Mouse (Mus musculus): ENCODE data around the gene Schip1. TPM values are rescaled to one million over a fixed set of nuclear protein-coding genes. Genes with fewer than 3 reads are reported as not detected.

Gene Schip1
- polyA plus RNA-seq, 1 experiment from 2014 or later = 108 TPM

DNA sequence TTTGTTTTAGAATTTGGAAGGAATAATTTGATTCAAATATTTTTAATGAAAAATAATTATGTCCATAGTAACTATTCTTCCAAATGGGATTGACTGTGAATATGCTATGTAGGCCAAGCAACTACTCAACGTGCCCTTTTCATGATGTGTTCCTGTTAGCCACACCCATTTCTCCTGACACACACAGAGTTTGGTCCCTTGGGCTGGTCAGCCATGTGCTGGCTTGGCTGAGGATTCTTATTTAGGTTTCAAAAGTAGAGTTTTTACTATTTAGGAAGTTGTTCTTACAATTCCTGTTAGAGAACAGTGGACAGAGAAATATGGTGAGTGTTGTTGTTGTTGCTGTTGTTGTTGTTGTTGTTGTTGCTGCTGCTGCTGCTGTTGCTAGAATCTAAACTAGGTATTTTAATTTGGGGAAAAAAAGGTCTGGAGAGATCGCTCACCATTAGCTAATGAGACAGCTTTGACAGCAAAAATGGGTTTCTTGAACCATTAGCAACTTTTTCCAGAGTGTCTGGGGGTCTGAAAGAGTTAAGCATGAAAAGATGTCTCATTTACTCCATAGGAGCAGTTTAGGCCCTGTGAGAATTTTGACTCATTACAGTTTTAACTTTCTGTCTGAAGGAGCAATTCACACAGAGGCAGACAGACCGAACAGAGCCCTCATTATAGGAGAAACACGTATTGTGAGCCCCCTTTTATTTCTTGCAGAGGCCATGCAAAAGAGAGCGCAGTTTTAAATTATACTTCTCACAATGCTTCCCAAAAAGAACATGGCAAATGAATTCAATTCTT is 74.4 kb downstream of the Schip1 start:
- Histone ChIP-seq H3K4me1 (peaks cover 3% of the 10 kb centered on the region; the same call in 1 of the 2 replicates), H3K27me3 (no peaks in the 10 kb centered on the region), H3K9ac (replicated peaks) (no peak overlapping the region), H3K36me3 (no peaks in the 10 kb centered on the region), H3K27ac (replicated peaks) (no peak overlapping the region), H3K9me3 (no peaks in the 10 kb centered on the region), H3K4me3 (no peak overlapping the region), H3K4me2 (replicated peaks) (no peak overlapping the region)
- ATAC-seq (ENCODE audit: low FRiP score, low read depth) = no peak
- WGBS = 61% methylated on average over 5 of the region's 5 CpGs

DNA sequence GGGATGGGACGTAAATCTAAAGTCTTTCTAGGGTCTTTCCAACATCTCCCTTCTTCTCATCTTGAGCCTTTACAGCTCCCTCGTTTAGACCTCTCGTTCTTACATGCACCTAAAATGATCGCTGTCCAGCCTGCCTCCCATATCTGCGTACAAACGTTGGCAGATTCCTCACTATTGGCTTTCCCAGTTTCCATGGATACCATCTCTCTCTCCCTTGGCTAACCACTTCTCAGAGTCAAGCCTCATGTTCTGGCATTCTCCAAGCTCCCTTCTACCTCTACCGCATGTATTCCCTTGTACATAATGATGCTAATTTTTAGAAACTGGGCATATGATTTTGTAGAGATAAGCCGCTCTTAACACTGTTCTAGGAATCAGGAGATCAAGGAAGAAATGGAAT is 86.1 kb downstream of the Schip1 start:
- Histone ChIP-seq H3K36me3 (no peaks in the 10 kb centered on the region), H3K9ac (replicated peaks) (no peak overlapping the region), H3K4me2 (replicated peaks) (no peak overlapping the region), H3K27ac (replicated peaks) (no peak overlapping the region), H3K27me3 (no peaks in the 10 kb centered on the region), H3K4me1 (no peaks in the 10 kb centered on the region), H3K4me3 (no peak overlapping the region), H3K9me3 (no peaks in the 10 kb centered on the region)
- WGBS = 79% methylated on average over 8 of the region's 8 CpGs
- ATAC-seq (ENCODE audit: low FRiP score, low read depth) = no peak

DNA sequence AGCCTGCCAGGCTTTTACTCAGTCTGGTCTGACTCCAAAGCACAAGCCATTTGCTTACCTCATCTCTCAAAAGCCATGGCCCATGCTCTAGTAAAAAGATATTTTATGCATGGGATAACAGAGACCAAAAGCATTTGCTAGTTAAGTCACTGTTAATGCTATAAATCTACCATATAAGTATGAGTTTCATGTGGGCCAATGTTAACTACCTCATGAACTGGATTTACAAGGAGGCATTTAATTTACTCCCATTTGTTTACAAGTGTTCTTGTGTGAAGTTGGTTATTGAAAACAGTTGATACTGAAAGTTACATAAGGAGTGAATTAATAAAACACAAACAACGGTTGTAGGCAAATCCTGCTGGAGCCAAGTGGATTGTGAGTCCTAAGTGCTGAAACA is 95.6 kb downstream of the Schip1 start:
- Histone ChIP-seq H3K9ac (replicated peaks) (no peak overlapping the region), H3K4me2 (replicated peaks) (no peak overlapping the region), H3K27me3 (no peaks in the 10 kb centered on the region), H3K4me3 (no peak overlapping the region), H3K9me3 (no peaks in the 10 kb centered on the region), H3K36me3 (no peaks in the 10 kb centered on the region), H3K27ac (replicated peaks) (no peak overlapping the region), H3K4me1 (no peaks in the 10 kb centered on the region)
- no peak for ATAC-seq (ENCODE audit: low FRiP score, low read depth)
- WGBS = 94% methylated on average over 1 of the region's 1 CpGs

DNA sequence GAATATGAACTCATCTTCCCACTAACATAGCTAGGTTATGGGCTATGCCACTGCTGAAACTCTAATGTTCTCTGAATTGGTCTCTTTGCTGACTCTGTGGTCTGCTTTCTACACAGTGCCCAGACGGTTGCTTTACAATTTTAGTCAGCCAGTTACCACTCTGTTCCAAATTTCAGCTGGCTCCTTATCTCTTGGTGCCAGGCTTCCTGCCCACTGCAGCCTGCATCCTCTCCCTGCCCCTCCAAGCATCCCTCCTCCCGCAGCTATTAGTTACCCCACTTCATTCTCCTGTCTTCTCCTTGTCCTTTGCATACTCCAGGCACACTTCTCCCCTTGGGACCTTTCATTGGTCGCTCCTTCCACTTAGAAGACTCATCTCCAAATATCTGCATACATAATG is 96.2 kb downstream of the Schip1 start:
- no peak for ATAC-seq (ENCODE audit: low FRiP score, low read depth)

GRCm38 (mm10) chr3:68178248-68178647 is 113.6 kb downstream of the Schip1 start:
- H3K27me3 ChIP-seq = no peaks in the 10 kb centered on the region
- 0 out of 2 replicates have a peak, but pooled peaks cover 4% of the 10 kb centered on the region for H3K4me1 ChIP-seq
- WGBS = 83% methylated on average over 1 of the region's 1 CpGs
- H3K9ac ChIP-seq (replicated peaks) = no peak overlapping the region
- no peak overlapping the region for H3K4me3 ChIP-seq
- ATAC-seq (ENCODE audit: low FRiP score, low read depth) = no peak
- H3K4me2 ChIP-seq (replicated peaks) = no peak overlapping the region
- no peaks in the 10 kb centered on the region for H3K9me3 ChIP-seq
- H3K27ac ChIP-seq (replicated peaks) = no peak overlapping the region
- no peaks in the 10 kb centered on the region for H3K36me3 ChIP-seq

More for the DNA sequence above, 96.2 kb downstream of the Schip1 start:
- WGBS = 82% methylated on average over 3 of the region's 3 CpGs
- Histone ChIP-seq H3K36me3 (no peaks in the 10 kb centered on the region), H3K4me3 (no peak overlapping the region), H3K4me1 (no peaks in the 10 kb centered on the region), H3K9ac (replicated peaks) (no peak overlapping the region), H3K27ac (replicated peaks) (no peak overlapping the region), H3K9me3 (no peaks in the 10 kb centered on the region), H3K27me3 (no peaks in the 10 kb centered on the region), H3K4me2 (replicated peaks) (no peak overlapping the region)

- Histone ChIP-seq H3K9me3 (no peaks in the 10 kb centered on the region), H3K4me2 (replicated peaks) (no peak overlapping the region), H3K27ac (replicated peaks) (no peak overlapping the region), H3K36me3 (no peaks in the 10 kb centered on the region), H3K4me1 (no peaks in the 10 kb centered on the region; the same call in 1 of the 2 replicates), H3K9ac (replicated peaks) (no peak overlapping the region), H3K4me3 (no peak overlapping the region), H3K27me3 (no peaks in the 10 kb centered on the region)
- 65% methylated on average over 8 of the region's 8 CpGs for WGBS
- no peak for ATAC-seq (ENCODE audit: low FRiP score, low read depth)
Observed at GRCm38 (mm10) chr3:68187471-68187870, 122.9 kb downstream of the Schip1 start.

GRCm38 (mm10) chr3:68189100-68189499 is 124.5 kb downstream of the Schip1 start:
- Histone ChIP-seq H3K9ac (replicated peaks) (no peak overlapping the region), H3K9me3 (no peaks in the 10 kb centered on the region), H3K27me3 (no peaks in the 10 kb centered on the region), H3K4me1 (no peaks in the 10 kb centered on the region; the same call in 1 of the 2 replicates), H3K4me3 (no peak overlapping the region), H3K36me3 (no peaks in the 10 kb centered on the region), H3K4me2 (replicated peaks) (no peak overlapping the region), H3K27ac (replicated peaks) (no peak overlapping the region)
- 85% methylated on average over 2 of the region's 2 CpGs for WGBS
- ATAC-seq (ENCODE audit: low FRiP score, low read depth) = no peak

- 94% methylated on average over 1 of the region's 1 CpGs for WGBS
- no peak overlapping the region for H3K9ac ChIP-seq (replicated peaks)
- no peaks in the 10 kb centered on the region for H3K27me3 ChIP-seq
- H3K4me2 ChIP-seq (replicated peaks) = no peak overlapping the region
- H3K36me3 ChIP-seq = no peaks in the 10 kb centered on the region
- no peak overlapping the region for H3K4me3 ChIP-seq
- no peaks in the 10 kb centered on the region for H3K9me3 ChIP-seq
- peaks cover 2% of the 10 kb centered on the region for H3K4me1 ChIP-seq
- ATAC-seq (ENCODE audit: low FRiP score, low read depth) = no peak
- no peak overlapping the region for H3K27ac ChIP-seq (replicated peaks)
Observed at GRCm38 (mm10) chr3:68196933-68197332, 132.3 kb downstream of the Schip1 start.

- Histone ChIP-seq H3K27me3 (no peaks in the 10 kb centered on the region), H3K9ac (replicated peaks) (no peak overlapping the region), H3K9me3 (no peaks in the 10 kb centered on the region), H3K4me2 (replicated peaks) (no peak overlapping the region), H3K4me3 (no peak overlapping the region), H3K36me3 (no peaks in the 10 kb centered on the region), H3K4me1 (peaks cover 18% of the 10 kb centered on the region), H3K27ac (replicated peaks) (no peak overlapping the region)
- ATAC-seq (ENCODE audit: low FRiP score, low read depth) = no peak
- 35% methylated on average over 1 of the region's 1 CpGs for WGBS
Observed at GRCm38 (mm10) chr3:68201214-68201613, 136.6 kb downstream of the Schip1 start.

DNA sequence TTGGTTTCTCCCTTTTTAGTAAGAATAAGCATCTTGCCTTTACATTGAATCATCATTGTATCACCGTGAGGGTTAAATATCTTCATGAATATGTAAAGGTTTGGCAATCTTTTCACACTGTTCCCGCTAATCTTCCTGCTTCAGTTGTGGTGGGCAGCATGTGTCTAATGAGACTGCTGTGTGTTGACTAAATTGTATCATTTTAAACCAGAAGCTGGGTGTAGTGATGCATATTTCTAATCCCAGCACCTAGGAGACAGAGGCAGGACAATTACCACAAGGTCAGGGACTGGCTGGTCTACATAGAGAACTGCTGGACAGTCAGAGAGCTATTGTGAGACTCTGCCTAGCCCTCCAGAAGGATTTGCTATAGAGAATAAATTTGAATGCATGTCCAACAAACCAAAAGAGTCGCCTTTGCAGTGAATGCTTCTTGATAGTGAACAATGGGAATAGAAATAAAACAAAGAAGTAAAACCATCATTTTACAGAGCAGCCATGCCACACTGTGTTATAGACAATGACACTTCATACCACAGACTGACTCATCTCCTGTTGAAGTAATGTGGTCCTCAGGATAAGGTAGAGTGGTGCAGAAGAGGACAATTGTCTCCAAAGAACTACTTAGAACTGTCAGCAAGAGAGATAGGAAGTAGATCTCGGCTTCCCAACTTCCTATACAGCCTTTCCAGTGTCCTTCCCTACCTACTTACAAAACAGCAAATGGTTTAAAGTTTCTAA is 137.7 kb downstream of the Schip1 start:
- Histone ChIP-seq H3K27me3 (no peaks in the 10 kb centered on the region), H3K4me1 (peaks cover 18% of the 10 kb centered on the region), H3K9me3 (no peaks in the 10 kb centered on the region), H3K4me3 (no peak overlapping the region), H3K36me3 (no peaks in the 10 kb centered on the region), H3K27ac (replicated peaks) (peak overlapping the region; percentile 35), H3K9ac (replicated peaks) (no peak overlapping the region), H3K4me2 (replicated peaks) (no peak overlapping the region)
- ATAC-seq (ENCODE audit: low FRiP score, low read depth) = peak; percentile 85
- WGBS = 26% methylated on average over 4 of the region's 4 CpGs

- H3K36me3 ChIP-seq = no peaks in the 10 kb centered on the region
Observed at GRCm38 (mm10) chr3:68203934-68204467, 139.4 kb downstream of the Schip1 start.

GRCm38 (mm10) chr3:68210422-68210821 is 145.8 kb downstream of the Schip1 start:
- no peak for ATAC-seq (ENCODE audit: low FRiP score, low read depth)
- Histone ChIP-seq H3K4me3 (no peak overlapping the region), H3K27me3 (no peaks in the 10 kb centered on the region), H3K4me1 (no peaks in the 10 kb centered on the region), H3K9ac (replicated peaks) (no peak overlapping the region), H3K36me3 (no peaks in the 10 kb centered on the region), H3K9me3 (no peaks in the 10 kb centered on the region), H3K27ac (replicated peaks) (no peak overlapping the region), H3K4me2 (replicated peaks) (no peak overlapping the region)
- 77% methylated on average over 4 of the region's 4 CpGs for WGBS

More at GRCm38 (mm10) chr3:68203934-68204467, 139.4 kb downstream of the Schip1 start:
- no peak for ATAC-seq (ENCODE audit: low FRiP score, low read depth)
- Histone ChIP-seq H3K27me3 (no peaks in the 10 kb centered on the region), H3K4me2 (replicated peaks) (no peak overlapping the region), H3K9me3 (no peaks in the 10 kb centered on the region), H3K9ac (replicated peaks) (no peak overlapping the region), H3K4me3 (no peak overlapping the region), H3K27ac (replicated peaks) (no peak overlapping the region), H3K4me1 (peaks cover 18% of the 10 kb centered on the region)
- WGBS = 67% methylated on average over 4 of the region's 4 CpGs
